Mouse (Mus musculus) heart, adult 2 months (tissue): ENCODE data around the gene Pagr1a. TPM values are rescaled to one million over a fixed set of nuclear protein-coding genes. Genes with fewer than 3 reads are reported as not detected.

Experiments used
- DNase-seq, 2 experiments: peaks; one replicate each; pipeline ENCODE4 v3.0.0; 2021
- H3K27ac ChIP-seq: fragments of 200-600 bp; 2 replicates; pipeline ENCODE4 v1.8.1; 2022
- H3K27me3 ChIP-seq: fragments of 200-500 bp; 2 replicates; pipeline ENCODE4 v1.6.1; 2012; ENCODE audit warnings: mild to moderate bottlenecking, low read length, inconsistent platforms, mixed read lengths; ENCODE audit not compliant: control insufficient read depth, insufficient read depth
- H3K36me3 ChIP-seq: fragments of 200-500 bp; 2 replicates; pipeline ENCODE4 v1.6.1; 2012; ENCODE audit warnings: low read length, inconsistent platforms; ENCODE audit not compliant: control insufficient read depth, insufficient read depth
- H3K4me1 ChIP-seq: fragments of 200-500 bp; 2 replicates; pipeline ENCODE4 v1.6.1; 2011; ENCODE audit warnings: low read length; ENCODE audit not compliant: control insufficient read depth, insufficient read depth
- H3K4me3 ChIP-seq: fragments of 200-600 bp; 2 replicates; pipeline ENCODE4 v1.8.1; 2022
- H3K79me2 ChIP-seq: fragments of 200-500 bp; replicated peaks from 2 replicates; pipeline ENCODE4 v1.6.1; 2012; ENCODE audit warnings: mild to moderate bottlenecking, inconsistent platforms, low read length, moderate library complexity, mixed read lengths; ENCODE audit not compliant: control insufficient read depth, insufficient read depth
- H3K9ac ChIP-seq: fragments of 200-500 bp; 2 replicates; pipeline ENCODE4 v1.6.1; 2012; ENCODE audit warnings: low read depth, mild to moderate bottlenecking, control low read depth, inconsistent platforms, low read length, mixed read lengths
- CTCF ChIP-seq: fragments of 200-600 bp; IDR thresholded peaks from 2 replicates; pipeline ENCODE4 v1.8.1; 2022; ENCODE audit warnings: antibody characterized with exemption, mild to moderate bottlenecking, moderate library complexity
- EP300 ChIP-seq: fragments of 200-500 bp; IDR thresholded peaks from 2 replicates; pipeline ENCODE4 v1.6.1; 2011; ENCODE audit warnings: low read depth, low read length, control low read depth; ENCODE audit not compliant: insufficient read depth
- POLR2A ChIP-seq: fragments of 200-500 bp; IDR thresholded peaks from 2 replicates; pipeline ENCODE4 v1.6.1; 2011; ENCODE audit warnings: mild to moderate bottlenecking, low read depth, low read length, control low read depth; ENCODE audit not compliant: insufficient read depth
- WGBS: fragments of 180-500 bp; shearing (Covaris S2); methylation state at CpG from one replicate; pipeline ENCODE4 v1.1.7; 2018; 5-methylcytosine and 5-hydroxymethylcytosine counted together
- intact Hi-C: fragments of 180-260 bp; cut with DNase I; formaldehyde crosslinking; loops from one replicate; pipeline ENCODE4 v1.15.1; 2025
- polyA plus RNA-seq: library from polyadenylated mRNA; depleted of rRNA; stranded (reverse); fragments of >200 nt; gene quantifications from 2 replicates; pipeline ENCODE4 v1.2.3, GENCODE M21; 2012
- total RNA-seq, 2 experiments: library from RNA; stranded (reverse); gene quantifications; 2 replicates each; pipeline ENCODE4 v1.2.3; 2021

Pagr1a gene
- total and polyA plus RNA-seq, 3 experiments: 3.6 to 21.4 (median 12.8) TPM

DNA sequence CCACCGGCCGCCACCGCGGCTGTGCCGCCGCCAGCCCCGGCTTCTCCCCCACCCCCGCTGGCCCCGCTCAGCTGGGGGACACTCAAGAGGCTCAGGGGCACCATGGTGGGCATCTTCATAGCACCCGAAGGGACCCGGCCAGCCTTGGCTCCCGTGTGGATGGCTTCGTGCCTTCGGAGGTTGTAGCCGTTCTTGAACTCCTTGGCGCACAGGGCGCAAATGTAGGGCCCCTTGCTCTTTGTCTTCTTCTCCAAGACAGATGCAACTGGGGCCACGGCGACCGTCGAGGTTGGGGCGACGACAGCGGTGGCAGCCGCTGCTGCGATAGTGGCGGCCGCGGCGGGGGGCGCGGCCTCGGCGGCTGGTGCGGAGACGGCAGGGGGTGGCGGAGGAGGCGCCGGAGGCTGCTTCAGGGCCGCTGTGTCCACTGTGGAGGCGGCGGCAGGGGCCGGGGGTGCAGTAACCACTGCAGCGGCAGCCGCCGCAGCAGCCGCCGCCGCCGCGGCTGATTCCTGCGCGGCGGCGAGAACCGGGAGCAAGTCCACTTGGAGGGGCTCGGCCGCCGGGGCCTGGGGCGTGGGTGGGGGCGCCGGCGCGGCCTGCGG lies 8.5 kb upstream of the Pagr1a start:
- peak; percentile 69 to 71 for DNase-seq
- H3K4me1 ChIP-seq: peaks cover 10% of the 10 kb centered on the region
- intact Hi-C loops: loop anchor here (1.0 to 5.0 kb wide), 3 partner anchors 8 to 143 kb away; partner anchors contain the start of genes Pagr1a and Taok2

DNA sequence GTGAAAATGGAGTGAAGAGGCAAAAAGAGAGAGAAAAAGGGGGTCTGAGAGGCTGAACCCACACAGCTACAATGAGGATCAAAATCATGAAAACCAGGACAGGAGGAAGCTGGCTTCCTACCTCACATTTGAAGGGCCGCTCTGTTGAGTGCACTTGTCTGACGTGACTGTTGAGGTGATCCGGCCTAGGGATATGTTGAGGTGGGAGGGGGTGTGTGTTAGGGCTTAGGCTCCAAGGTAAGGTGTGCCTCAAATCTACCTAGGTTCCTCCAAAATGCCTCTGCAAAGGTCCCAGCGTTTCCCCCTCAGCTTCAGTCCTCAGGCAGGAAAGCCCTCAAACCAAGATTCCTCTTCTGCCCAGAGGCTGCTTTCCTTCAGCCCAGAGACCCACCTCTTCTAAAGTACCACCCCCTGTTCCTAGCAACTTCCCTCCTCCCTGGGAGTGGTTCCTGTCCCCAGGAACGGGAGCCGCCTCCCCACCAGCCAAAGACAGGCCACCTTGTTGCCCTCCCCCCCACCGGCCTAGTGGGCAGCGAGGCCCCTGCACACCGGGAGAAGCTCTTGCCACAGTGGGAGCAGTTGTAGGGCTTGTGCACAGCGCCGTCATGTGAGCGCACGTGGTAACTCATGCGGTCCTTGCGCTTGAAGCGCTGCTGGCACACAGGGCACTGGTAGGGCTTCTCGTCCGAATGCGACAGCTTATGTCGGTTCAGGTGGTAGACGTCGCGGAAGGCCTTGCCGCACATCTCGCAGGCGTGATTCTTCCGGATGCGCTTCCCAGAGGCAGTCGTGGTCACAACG lies 7.8 kb upstream of the Pagr1a start:
- TF ChIP-seq POLR2A (peak; percentile 71), CTCF (peak; percentile 68), EP300 (peak; percentile 86)
- intact Hi-C loops: loop anchor here (1.0 to 5.0 kb wide), 3 partner anchors 8 to 143 kb away; partner anchors contain the start of genes Pagr1a and Taok2
- WGBS: 6% methylated on average over 30 of the region's 30 CpGs
- H3K27me3 ChIP-seq: no peaks in the 10 kb centered on the region
- H3K4me3 ChIP-seq: peak overlapping the region; percentile 56
- H3K9ac ChIP-seq: peak overlapping the region; percentile 98
- peaks cover 10% of the 10 kb centered on the region for H3K4me1 ChIP-seq
- H3K79me2 ChIP-seq: no peaks in the 10 kb centered on the region
- peaks cover 3% of the 10 kb centered on the region; the same call in 1 of the 2 replicates for H3K36me3 ChIP-seq
- DNase-seq: peak; percentile 83 to 87
- peak overlapping the region; percentile 92 for H3K27ac ChIP-seq

More for the DNA sequence above, 8.5 kb upstream of the Pagr1a start:
- Histone ChIP-seq H3K79me2 (no peaks in the 10 kb centered on the region), H3K27me3 (no peaks in the 10 kb centered on the region), H3K9ac (peak overlapping the region; percentile 98), H3K27ac (peak overlapping the region; percentile 92), H3K36me3 (peaks cover 3% of the 10 kb centered on the region; the same call in 1 of the 2 replicates), H3K4me3 (peak overlapping the region; percentile 56)
- no peak for TF ChIP-seq POLR2A
- WGBS: under 1% methylated on average over 57 of the region's 65 CpGs

DNA sequence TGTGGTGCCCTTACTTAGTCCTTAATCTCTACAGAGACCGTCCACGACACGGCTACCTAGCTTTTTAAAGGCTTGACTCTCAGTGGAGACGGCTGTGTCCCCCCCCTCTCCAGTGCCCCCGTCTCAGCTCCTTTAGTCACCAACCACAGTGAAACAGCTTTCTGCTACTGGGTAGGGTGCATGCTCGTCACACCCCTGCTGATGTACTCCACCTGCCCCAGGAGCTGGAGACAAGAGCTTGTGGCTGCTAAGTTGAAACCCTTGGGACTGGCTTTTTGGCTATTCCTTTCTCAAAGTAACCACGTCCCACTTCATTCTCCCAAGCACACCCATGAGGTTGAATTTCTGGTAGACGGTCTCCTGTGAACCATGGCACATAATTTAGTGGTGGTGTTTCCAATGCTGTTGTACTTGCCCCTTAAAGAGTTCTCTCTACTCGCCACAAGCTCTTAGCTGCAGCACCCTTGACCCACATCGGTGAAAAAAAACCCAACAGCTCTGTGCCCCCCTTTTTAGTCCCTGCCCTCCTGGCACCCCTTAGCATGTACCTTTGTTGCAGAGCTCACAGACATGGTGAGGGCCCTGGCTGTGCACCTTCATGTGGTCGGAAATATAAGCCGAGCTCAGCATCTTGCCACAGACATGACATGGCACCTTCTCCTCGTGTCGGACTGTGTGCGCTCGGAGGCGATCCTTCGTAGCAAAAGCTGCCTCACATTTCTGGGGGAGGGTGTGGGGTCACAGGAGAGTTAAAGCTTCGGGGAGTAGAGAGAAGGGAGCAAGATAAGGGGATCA lies 6.9 kb upstream of the Pagr1a start:
- DNase-seq: peak in 1 of 2 experiments; percentile 15
- 46% methylated on average over 19 of the region's 19 CpGs for WGBS
- intact Hi-C loops: no loop called here

DNA sequence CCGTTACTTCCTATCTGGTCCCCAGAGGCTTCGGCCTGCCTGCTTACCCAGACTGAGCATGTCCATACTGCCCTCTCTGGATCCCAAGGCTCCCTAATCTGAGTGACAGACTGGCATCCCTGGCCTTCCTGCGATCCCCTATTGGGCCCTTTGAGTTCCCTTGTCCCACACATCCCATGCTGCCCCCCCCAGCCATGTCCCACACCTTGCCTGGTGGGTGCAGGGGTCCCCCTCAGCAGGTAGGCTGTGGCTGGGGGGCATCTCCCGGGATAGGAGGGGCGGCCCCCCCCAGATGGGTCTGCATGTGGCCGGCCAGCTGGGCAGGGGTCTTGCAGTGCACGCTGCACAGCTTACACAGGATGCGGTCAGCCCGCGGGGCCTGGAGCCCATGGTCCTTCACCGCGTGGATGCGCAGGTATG lies 6.1 kb upstream of the Pagr1a start:
- WGBS: 73% methylated on average over 13 of the region's 13 CpGs
- no peak overlapping the region for H3K27ac ChIP-seq
- peak overlapping the region; percentile 4; the same call in 1 of the 2 replicates for H3K9ac ChIP-seq
- peaks cover 10% of the 10 kb centered on the region for H3K4me1 ChIP-seq
- peak in 1 of 2 experiments; percentile 22 for DNase-seq
- H3K79me2 ChIP-seq: no peaks in the 10 kb centered on the region
- TF ChIP-seq EP300 (no peak), POLR2A (no peak), CTCF (no peak)
- intact Hi-C loops: no loop called here
- no peak overlapping the region for H3K4me3 ChIP-seq
- peaks cover 3% of the 10 kb centered on the region; the same call in 1 of the 2 replicates for H3K36me3 ChIP-seq
- no peaks in the 10 kb centered on the region for H3K27me3 ChIP-seq

More for the DNA sequence above, 6.9 kb upstream of the Pagr1a start:
- H3K9ac ChIP-seq: 0 out of 2 replicates have a peak overlapping the region, but pooled peaks have one; percentile 1
- peak overlapping the region; percentile 92 for H3K27ac ChIP-seq
- TF ChIP-seq EP300 (no peak), CTCF (no peak), POLR2A (0 out of 2 replicates have a peak, but pooled peaks have one; percentile 9)
- peaks cover 10% of the 10 kb centered on the region for H3K4me1 ChIP-seq
- no peaks in the 10 kb centered on the region for H3K79me2 ChIP-seq
- no peaks in the 10 kb centered on the region for H3K27me3 ChIP-seq
- H3K4me3 ChIP-seq: no peak overlapping the region
- H3K36me3 ChIP-seq: peaks cover 3% of the 10 kb centered on the region; the same call in 1 of the 2 replicates

DNA sequence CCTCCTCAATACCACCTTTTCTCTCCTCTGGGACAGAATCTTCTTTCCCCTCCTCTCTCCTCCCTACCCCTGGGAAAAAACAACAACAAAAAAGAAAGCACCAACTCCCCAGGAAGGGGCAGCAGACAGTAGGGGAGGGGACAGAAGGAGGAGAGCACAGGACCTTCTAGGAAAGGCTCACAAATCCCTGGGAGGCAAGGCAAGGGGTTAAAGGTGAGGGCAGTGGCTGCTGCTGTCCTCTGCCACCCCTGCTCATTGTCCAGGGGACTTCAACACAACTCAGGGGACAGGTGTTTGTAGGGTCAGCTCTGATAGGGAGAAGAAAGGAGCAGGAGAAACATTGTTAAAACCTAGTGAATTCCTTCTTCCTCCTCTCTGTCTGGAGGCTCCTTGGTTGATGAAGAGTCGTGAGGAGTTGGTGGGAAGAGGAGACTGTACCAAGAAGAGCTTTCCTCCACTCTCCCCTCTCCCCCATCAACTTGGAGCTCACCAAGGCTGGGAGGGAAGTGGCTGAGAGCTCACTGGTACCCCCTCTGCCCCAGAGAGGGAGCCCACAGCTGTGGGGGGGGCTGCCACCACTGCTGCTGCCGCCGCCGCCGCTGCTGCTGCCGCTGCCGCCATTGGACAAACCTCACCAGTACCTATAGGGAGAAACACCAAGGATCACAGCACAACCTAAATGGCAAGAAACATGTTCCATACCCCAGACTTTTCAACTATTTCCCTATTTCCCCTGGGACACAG lies 5.5 kb upstream of the Pagr1a start:
- H3K9ac ChIP-seq: no peak overlapping the region
- intact Hi-C loops: no loop called here
- no peaks in the 10 kb centered on the region for H3K79me2 ChIP-seq
- WGBS: 81% methylated on average over 7 of the region's 7 CpGs
- no peak for DNase-seq
- H3K27ac ChIP-seq: no peak overlapping the region
- H3K36me3 ChIP-seq: peaks cover 3% of the 10 kb centered on the region; the same call in 1 of the 2 replicates
- H3K27me3 ChIP-seq: no peaks in the 10 kb centered on the region
- H3K4me3 ChIP-seq: no peak overlapping the region
- H3K4me1 ChIP-seq: peaks cover 7% of the 10 kb centered on the region
- TF ChIP-seq CTCF: no peak
- no peak for TF ChIP-seq EP300
- TF ChIP-seq POLR2A: no peak
